Mouse (Mus musculus) megakaryocyte, embryonic 14.5 days (primary cell): ENCODE data around the gene Tmem164.

Experiments used
- FLI1 ChIP-seq: IDR thresholded peaks from 2 replicates; pipeline ENCODE4 v1.6.1; 2012; ENCODE audit warnings: low read length, inconsistent platforms, mixed read lengths
- GATA1 ChIP-seq: IDR thresholded peaks from 3 replicates; pipeline ENCODE4 v1.6.1; 2012; ENCODE audit warnings: mixed read lengths, low read length, inconsistent platforms, borderline replicate concordance

- TF ChIP-seq GATA1 (no peak), FLI1 (no peak)
Observed at GRCm38 (mm10) chrX:142682176-142682820, 1.1 kb downstream of the Tmem164 start.
